Mouse (Mus musculus) spleen, adult 12 weeks (tissue): ENCODE results near the gene Olfr178.

Source experiments
- DNase-seq: peaks from one replicate; pipeline ENCODE4 v3.0.0; 2022; ENCODE audit warnings: low spot score

Gene Olfr178

DNA sequence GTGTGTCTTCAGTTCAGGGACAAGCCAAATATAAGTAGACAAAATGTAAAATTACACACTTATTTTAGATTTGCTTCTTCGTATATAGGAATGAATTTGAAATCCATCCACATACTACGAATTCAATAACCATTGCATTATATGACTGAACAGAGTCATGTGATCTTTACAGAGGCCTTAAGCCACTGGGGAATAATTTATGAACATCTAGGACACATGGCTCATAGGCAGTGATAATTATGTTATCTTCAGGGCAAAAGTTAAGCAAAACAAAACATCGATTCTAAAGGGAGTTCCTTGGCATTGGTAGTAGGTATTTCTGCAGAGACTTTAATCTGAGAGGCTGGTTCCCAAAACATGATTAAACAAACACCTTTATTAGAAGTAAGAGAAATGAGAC, at the start of gene Olfr178:
Olfr178 (minus strand) TSS at position 101 of the 400 bp plus-strand sequence.
- no peak for DNase-seq

DNA sequence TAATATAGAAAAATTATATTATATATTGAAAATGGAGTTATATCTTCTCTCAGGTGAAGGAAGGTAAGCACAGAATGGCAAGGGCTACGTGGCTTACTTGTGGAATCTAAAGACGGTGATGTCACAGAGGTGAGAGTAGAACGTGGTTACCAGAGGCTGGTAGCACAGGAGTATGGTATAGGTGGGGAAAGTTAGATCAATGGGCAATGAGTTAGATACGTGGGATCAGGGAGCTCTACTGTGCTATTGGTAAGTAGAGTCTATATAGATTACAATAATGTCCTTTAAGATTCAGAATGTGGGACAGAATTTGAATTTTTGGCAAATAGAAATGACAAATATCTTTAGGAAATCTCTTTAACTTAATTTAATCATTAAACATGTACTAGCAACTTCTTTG, 37.4 kb upstream of the Olfr178 start, which contains the start of gene Olfr180:
Olfr180 (minus strand) TSS at position 101 of the 400 bp plus-strand sequence.
- DNase-seq, result no peak

DNA sequence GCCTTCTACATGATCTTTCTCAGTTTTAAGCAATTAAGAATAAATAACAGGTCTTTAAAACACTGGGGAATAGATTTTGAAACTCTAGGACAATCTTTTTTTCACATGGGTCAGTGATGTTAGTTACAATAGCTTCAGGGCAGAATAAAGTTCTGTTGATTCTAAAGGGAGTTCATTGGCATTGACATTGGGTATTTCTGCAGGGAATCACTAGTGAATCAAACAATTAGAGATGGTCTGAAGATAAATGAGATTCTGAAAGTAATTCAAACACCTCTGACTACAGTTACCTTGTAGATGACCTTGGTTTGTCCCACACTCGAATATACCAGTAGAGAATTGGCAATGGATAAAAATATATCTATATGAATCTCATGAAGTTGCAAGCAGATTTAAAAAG, 36.8 kb upstream of the Olfr178 start, which contains the start of gene Olfr181:
Olfr181 (minus strand) TSS at position 101 of the 400 bp plus-strand sequence.
- no peak for DNase-seq

DNA sequence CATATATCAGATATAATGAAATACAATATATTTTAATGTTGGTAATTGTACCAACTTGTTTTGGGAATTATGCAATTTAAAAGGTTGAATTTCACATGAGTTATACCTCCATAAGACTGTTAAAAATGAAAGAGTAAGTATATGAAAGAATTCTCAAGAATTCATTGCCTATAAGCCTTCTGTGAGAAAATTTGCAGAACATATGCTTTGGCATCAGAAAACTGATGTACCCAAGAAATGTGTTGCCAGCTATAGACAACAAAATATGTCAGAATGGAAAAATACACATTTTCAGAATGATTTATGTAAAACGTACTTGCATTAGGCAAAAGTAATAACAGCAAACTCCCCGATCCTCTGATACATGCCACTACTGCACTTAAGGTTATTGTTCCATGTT, 7.4 kb downstream of the Olfr178 start:
- no peak for DNase-seq

DNA sequence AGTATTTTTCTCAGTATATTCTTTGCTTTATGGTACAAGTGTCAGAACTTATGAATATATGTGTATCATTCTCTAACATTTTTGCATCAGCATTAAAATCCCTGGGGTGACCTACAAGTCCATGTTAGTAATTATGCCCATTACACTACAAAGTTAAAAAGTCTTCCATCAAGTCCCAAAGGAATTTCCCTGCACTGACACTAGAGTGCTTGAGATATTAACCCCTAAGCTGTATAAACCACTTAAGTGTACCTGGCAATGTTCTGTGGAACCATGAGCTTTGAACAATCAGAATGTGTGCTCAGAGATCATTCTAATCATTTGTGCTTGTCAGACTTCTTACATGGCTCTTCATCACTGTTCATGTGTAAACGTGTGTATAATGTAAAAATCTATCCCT, 17.2 kb downstream of the Olfr178 start, which contains the start of gene Olfr177:
Olfr177 (minus strand) TSS at position 101 of the 400 bp plus-strand sequence.
- DNase-seq, result no peak

DNA sequence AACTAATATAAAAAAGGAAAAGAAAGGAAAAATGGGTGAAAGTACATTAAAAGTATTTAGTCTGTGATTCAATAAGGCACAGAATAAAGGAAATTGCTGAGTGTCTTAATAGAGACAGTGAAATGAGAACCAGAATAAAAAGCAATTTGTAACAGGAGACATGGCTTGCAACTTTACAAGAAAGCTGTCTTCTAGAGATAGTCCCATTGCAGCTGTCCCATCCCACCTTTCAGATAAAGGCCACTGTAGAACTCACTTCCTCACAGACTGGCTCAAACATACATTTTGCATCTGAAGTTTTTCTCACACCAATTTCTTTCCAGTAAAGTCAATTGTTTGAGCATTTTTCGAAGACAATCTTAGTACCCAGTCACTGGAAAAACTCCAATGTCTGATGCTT, 30.4 kb downstream of the Olfr178 start:
- DNase-seq, result no peak

DNA sequence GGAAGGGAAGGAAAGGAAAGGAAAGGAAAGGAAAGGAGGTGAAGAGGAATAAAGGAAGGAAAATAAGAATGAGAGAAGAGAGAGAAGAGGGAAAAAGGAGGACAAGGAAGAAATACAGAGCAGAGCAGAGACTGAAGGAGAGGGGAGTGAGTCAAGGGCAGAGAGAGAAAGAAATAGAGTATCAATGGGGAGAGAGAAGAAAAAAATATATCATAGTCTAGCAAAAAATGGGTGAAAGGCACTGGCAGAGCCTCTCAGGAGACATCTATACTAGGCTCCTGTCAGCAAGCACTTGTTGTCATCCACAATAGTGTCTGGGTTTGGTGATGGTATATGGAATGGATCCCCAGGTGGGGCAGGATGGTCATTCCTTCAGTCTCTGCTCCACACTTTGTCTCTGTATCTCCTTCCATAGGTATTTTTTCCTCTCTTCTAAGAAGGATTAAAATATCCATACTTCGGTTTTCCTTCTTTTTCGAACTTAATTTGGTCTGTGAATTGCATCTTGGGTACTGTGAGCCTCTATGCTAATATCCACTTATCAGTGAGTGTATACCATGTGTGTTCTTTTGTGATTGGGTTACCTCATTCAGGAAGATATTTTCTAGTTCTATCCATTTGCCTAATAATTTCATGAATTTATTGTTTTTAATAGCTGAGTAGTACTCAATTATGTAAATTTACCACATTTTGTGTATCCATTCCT, 31.7 kb downstream of the Olfr178 start:
- no peak for DNase-seq
